Mouse (Mus musculus) embryo, embryonic 10.5 days (tissue): Measurements from ENCODE around the gene 9130019O22Rik.
A peak's percentile ranks its signal among the peaks of the same experiment; 100 is the strongest.
"Not testable (repeated sequence)": the region's sequence is repeated elsewhere in the genome, so short reads cannot be mapped to it uniquely, and the experiment has no call there.

Experiments used
- DNase-seq: peaks from one replicate; pipeline ENCODE4 v3.0.0-alpha.2; 2015; ENCODE audit warnings: low spot score

9130019O22Rik gene

DNA sequence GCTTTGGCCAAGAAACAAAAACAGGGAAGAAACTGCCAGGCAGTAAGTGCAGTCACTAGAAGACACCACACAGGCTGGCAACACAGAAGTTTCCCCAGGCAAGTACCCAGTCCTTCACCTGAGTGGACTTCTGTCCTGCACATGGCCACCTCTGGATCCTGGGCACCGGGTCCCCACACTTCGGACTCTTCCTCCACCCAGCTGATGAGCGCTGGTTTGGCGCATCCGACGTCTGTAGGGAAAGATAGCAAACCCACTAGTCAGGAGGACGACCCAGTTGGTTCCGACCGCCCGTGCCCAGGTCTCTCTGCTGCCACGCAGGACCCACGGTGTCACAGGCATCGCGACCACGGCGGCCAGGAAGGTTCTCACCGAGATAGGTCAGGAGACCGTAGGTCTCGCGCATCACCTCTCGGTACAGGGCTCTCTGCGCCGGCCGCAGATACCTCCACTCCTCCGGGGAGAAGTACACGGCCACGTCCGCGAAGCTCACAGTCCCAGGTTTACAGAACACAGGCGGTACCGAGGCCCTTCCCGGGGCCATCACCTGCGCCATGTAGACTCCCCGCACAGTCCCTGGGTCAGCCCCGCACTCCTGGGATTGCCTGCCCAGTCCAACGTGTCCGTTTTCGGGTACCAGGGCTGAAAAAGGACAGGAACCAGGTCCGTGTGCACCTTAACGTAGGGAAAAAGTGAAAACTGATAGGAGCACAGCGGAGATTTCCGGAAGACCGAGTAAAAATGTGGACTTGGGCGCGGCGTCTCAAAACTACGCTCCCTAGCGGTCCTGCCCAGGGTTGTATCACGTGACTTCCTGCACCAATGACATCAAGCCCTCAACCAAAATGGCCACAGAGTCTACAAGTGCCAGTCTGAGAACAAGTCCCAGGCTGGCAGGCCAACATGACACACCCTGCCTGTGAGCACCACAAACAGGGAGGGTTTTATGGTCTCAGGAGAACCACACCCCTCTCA is 11.4 kb downstream of the 9130019O22Rik start, which contains the start of gene Zfp747:
Gene Zfp747, minus strand, starts transcription at position 780 of the 975 bp plus-strand sequence.
- peak; percentile 95 for DNase-seq

DNA sequence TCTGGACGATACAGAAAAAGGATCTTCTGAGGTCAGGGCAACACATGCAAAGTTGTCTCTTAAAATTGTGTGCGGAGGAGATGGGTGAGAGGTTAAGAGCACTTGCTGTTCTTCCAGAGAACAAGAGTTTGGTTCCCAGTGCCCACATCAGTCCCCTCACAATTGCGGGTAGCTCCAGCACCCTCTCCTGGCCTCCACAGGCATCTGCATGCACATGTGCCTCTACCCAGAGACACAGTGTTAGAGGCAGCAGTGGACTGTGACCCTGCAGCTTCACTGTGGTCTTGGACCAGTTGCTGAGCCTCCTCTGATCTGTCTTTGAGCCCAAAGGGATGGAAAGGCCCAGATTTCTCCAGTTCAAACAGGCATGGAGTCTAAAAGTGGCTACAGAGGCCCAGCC is 15.1 kb downstream of the 9130019O22Rik start:
- DNase-seq = not testable (repeated sequence)

DNA sequence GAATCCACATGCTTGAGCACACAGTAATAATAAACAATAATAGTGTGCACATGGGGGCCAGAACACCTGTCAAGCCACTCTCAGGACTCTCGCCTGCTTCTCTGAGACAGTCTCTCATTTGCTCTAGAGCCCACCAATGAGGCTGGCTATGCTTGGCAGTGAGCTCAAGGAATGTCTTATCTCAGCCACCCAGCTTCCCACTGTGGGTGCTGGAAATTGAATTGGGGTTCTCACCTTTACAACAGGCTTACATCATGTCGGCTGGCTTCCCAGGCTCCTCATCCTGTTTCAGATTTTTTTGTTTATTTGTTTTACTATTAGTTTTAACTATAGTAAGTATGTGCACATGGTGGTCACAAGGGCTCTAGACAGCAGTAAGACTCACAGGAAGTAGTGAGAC is 15.8 kb downstream of the 9130019O22Rik start:
- DNase-seq = no peak

DNA sequence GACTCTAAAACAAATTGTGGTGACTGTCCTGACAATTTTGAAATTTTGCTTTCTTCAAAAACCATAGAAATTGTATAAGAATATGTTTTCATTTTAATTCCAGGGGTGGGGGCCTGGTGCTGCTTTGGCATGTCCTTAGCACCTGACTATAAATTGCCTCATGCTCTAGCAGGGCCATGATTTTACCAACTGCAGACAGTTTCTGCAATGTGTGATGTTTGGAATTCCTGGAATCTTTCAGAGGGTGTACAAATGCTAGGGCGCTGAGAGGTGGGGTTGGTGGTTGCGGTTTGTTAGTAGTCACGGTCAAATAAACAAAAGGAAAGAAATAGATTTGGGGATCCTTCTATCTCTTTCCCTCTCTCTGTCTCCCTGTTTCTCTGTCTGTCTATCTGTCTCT is 20.7 kb downstream of the 9130019O22Rik start:
- DNase-seq = no peak

DNA sequence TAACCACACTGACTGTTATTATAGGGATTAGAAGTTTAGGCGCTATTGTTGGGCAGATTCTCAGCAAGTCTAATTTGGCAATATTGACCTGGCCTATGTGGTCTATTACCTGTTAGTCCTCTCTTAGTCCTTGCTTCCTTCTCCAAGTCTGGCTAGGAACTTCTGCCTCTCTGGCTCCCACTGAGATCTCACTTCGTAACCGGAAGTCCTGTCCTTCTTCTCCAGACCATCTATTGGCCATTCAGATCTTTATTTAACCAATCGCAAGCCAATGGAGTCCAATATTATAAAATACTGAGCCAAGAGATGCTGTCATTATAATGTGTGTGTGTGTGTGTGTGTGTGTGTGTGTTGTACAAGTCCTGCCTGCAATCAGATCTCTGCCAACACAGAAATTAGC is 22.8 kb downstream of the 9130019O22Rik start:
- DNase-seq = no peak

DNA sequence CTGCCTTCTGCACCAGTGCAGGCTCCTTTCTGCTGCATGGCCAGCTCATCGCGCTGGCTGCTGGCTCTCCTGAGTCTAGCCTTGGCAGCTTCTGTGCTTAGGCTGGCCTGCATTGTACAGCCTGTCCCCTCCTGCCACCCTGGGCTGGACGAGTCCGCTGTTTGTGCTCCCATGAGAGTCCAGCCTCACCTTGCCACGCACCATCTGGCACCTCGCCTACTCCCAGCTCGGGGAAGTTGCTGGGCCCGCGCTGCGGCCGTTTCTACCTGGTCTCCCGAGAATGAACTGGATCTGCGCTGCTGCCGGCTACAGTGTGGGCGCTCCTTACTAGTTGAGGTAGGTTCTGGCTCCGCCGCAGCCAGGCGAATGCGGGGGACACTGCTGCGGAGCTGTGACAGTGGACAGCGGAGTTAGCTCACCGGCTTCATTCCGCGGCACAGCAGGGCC is 23.5 kb downstream of the 9130019O22Rik start:
- DNase-seq = peak; percentile 44

DNA sequence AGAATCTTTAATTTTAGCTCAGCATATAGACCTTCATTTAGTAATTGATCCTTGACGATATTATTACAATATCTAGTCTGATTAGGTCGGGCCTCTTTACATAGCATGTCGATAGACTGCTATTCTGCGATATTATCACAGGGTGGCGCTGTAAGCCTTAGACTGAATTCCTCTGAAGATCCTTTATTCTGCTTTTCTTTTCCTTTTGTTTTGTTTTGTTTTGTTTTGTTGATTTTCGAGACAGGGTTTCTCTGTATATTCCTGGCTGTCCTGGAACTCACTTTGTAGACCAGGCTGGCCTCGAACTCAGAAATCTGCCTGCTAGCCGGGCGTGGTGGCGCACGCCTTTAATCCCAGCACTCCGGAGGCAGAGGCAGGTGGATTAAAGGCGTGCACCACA is 24.5 kb downstream of the 9130019O22Rik start:
- peak; percentile 87 for DNase-seq

DNA sequence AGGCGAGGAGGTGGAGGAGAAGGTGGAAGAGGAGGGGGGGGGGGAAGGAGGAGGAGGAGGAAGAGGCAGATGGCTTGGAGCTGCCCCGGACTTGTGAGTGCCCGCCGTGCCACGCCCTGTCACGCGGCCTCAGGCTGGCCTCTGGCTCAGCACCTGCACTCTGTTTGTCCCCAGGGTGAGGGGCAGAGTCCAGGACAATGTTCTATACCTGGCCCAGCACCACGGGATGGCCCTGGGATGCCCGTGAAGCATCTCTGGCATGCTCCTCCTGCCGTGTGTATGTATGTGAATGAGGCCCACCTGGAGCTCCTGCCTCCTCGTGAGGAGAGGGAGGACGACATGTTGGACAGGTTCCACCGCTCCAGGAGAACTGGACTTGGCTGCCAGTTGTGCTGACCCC is 25.5 kb downstream of the 9130019O22Rik start:
- no peak for DNase-seq

DNA sequence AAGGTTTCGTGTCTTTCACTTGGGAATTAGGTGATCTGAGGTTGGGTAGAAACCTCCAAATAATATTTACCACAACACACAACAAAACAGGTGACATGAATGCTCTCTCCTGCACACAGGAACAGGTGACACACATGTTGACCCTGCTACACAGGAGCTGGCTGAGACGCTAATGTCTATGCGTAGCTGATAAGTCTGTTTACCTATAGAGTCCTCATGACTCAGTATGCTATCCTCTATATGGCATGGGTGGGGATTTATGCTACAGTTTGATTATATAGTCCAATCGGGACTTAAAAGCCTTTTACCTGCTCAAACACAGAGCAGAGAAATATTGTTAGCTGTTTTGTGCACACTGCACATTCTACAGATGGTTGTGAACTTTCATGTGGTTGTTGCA is 26.7 kb downstream of the 9130019O22Rik start:
- no peak for DNase-seq

DNA sequence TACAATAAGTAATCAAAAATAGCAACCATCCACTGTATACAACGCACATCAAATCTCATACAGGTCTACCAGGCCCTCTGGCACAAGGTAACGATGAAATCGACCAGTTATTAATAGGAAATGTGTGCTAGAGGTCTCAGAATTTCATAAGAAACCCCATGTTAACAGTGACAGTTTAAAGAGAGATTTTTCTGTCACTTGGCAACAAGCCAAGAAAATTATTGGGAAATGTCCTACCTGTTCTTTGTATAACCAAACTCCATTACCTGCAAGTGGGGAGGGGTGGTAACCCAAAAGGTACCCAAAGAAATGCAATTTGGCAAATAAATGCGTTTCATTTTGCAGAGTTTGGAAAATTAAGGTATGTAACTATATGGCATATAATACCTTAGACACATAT is 28.5 kb downstream of the 9130019O22Rik start:
- no peak for DNase-seq

DNA sequence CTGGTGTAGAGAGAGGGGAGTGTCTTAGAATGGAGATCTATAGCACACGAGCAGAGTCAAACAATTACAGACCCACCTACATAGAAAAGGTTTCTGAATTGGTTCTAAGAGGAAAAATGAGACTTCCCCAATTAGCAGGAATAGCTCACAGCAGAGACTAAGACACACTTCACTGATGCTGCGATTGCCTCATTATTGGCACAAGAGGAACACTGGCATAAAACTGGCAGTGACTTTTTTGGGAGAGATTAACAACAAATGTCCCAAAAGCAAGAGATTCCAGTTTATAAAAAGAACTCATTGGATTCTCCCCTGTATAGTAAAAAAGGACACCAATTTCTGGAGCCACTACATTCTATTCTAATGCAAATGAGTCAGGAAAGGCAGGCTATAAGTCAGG is 29.1 kb downstream of the 9130019O22Rik start:
- no peak for DNase-seq

DNA sequence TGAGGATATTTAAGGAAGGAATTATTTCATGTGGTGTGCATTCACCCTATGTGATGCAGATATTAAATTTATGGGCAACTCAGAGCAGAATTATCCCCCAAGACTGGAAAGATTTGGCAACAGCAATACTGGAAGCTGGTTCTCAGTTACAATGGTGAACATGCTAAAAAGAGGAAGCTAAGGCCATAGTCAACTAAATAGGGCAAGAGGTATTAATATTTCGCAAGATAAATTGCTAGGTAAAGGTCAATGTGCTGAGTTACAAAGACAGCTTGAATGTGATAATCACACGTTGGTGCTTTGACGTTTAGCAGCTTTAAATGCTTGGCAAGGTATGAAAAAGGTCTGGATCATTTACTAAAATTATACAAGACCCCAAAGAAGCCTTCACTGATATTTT is 31.2 kb downstream of the 9130019O22Rik start:
- DNase-seq = no peak

DNA sequence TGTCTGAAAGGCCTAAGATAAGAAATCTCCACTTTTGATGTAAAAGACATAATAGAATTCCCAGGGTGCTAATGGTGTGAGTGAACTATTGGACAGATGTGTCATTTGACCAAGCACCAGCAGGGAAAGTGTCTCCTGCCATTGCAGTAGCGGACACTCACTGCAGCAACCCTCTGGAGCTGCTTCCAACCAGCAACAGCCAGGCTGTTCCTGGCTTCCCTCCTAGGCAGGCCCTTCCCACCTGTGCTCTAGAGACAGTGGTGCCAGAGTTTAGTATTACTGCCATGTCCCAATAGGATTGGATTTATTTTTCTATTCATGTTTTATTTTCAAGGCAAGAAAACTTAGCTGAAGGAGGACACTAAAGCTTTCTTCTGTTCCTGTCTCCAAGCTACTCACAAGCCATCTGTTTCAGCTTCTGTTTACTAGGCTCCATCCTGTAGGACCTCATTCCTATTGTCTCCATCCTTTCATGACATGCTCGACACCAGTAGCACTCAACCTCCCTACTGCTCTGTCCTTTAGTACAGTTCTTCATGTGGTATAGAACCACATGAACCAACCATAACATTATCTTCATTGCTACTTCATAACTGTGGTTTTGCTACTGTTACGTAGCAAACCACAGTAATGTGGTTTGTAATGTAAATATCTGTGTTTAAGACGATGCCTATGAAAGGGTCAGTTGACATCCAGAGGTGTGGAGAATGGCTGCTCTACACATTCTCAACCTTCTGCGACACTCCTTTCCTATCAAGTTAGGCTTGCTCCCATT is 35.5 kb downstream of the 9130019O22Rik start:
- no peak for DNase-seq

DNA sequence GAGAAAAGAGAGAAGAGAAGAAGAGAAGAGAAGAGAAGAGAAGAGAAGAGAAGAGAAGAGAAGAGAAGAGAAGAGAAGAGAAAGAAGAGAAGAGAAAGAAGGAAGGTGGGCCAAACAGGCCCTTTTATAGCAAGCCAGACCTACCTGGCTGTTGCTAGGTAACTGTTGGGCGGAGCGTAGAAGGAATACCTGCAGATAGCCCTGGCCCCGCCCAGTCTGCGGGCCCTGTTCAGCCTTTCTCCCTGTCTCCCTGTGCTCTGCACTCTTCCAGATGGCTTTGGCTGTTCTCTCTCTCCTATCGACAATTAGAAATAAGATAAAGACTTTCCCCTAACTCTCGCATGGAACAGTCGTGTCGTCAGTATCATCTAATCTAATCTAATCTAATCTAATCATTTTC is 40.3 kb downstream of the 9130019O22Rik start:
- peak; percentile 20 for DNase-seq

DNA sequence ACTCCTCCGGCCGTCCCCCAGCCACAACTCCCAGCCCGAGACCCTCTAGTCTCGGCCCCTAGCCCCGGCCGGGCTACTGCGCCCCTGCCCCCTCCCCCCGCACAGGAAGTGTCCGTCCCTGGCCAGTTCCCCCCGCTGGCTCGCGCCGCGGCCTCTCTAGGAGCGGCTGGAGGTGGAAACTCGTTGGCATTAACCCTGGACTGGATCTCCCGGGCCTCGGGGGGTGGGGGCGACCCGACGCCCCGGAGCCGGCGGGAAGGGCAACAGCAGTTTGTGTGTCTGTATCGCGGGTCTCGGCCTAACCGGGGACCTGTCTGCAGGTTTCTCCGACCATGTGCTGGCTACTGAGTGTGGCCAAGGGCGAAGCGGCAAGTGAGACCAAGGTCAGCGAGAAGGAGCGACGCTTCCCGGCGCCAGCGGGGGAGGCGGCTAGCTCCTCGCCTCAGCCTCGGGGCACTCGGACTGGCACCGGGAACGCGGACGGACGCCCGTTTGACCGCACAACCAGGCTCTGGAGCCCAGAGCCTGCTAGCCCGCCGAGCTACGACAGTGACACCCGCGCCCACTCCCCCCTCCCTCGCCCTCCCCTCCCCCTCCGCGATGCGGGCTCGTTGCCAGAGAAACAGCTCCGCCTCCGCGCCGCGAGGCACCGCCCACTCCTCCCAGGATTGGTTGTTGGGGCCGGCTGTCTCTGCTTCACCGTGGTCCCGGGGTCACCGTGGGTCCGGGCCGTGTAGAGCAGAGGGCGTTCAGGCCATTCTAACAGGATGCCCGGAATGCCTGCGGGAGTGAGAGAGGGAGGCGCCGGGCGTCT is 41.2 kb downstream of the 9130019O22Rik start, which contains the start of gene Zfp768:
Gene Zfp768, minus strand, starts transcription at position 78 of the 814 bp plus-strand sequence.
- DNase-seq = peak; percentile 96

DNA sequence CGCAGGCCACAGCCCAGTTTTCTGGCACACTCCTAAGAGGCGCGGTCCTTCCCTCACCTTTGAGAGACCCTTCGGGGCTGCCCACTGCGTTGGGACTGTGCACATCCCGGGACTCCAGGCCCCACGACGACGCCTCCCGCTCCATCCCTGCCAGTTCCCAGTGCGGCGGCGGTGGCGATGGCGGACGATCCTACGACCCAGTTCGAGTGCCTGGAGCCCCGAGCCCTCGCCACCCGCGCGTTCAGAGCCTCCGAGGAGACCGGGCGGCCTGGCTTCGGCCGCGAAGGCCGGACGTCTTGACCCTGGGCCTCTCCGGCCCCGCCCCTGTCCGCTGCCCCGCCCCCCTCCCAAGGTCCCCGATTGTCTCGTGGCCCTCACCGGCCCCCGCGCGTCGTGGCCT is 41.9 kb downstream of the 9130019O22Rik start:
- no peak for DNase-seq

DNA sequence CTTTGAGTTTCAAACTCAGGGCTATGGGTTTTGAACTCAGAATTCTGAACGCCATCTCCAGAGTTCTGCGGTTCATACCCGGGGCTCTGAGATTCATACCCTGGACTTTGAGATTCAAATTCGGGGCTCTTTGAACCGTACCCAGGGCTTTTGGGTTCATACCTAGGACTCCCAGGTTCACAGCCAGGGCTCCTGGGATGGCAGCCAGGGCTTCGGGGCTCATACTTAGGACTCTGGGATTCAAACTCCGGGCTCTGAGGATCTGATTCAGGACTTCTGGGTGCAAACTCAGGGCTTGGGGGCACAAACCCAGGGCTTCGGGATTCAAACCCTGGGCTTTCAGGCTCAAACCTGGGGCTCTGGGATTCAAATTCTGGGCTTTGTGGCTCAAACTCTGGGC is 42.6 kb downstream of the 9130019O22Rik start:
- no peak for DNase-seq

DNA sequence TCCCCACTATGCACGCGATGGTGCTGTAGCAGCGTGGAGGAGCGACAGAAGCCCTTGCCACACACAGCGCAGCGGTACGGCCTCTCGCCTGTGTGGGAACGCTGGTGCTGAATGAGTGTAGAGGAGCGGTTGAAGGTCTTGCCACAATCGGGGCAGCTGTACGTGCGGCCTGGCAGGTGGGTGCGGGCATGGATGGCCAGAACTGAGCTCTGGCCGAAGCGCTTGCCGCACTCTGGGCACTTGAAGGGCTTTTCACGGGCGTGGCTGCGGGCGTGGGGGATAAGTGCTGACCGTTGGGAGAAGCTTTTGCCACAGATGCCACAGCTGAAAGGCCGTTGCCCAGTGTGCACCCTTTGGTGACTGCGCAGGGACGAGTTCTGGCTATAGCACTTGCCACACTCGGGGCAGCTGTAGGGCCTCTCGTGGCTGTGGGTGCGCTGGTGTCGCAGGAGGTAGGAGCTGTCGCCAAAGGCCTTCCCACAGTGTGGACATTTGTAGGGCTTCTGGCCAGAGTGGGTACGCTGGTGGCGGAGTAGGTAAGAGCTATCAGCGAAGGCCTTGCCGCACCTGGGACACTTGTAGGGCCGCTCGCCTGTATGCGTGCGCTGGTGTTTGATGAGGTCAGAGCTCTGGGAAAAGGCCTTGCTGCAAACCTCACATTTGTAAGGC is 43.5 kb downstream of the 9130019O22Rik start:
- no peak for DNase-seq

DNA sequence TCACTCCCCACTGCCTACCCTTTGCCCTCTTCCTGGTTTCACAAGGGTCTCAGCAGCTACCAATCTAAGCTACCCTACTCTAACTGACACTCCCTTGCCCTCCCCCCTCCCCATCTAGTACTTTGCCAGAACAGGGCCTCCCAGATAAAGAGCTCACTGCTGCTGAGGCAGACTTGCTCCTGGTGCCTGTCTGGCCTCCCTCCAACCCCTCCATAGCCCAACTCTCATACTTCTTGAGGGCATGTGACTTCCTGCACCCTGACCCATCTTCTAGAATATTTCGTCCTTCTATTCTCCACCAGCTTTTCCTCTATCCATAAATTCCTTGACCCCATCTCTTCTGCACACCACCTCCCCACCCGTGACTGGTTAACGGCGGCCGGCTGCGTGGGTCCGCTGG is 44.1 kb downstream of the 9130019O22Rik start:
- no peak for DNase-seq

DNA sequence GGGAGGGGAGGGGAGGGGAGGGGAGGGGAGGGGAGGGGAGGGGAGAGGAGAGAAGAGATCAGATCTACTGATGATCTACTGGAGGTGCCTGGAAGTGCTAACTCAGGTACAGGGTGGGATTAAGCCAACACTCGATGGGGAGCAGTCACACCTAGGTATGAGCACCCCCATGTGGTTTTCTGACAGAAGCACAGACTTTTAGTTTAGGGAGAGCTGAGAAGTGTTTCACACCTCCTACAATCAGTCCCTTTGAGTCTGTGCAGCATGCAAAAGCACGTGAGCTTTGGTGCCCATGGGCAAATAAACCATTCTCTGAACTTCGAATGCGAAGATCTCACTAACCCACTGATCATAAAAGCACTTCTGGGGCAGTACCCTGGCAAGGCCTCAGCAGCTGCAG is 44.6 kb downstream of the 9130019O22Rik start:
- DNase-seq = peak; percentile 10

DNA sequence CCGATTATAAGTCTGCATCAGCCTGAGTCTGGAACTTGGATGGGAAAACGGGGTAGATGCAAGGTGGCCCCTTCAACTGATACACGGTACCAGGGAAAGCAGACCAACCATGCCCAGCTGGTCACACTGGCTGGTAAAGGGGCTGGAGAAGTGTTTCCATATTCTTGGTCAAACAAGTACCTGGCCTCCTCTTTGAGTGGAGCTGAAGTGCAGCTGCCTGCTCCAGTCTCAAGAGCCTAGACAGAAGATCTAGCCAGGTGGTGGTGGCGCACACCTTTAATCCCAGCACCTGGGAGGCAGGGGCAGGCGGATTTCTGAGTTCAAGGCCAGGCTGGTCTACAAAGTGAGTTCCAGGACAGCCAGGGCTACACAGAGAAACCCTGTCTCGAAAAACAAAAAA is 45.1 kb downstream of the 9130019O22Rik start:
- DNase-seq = not testable (repeated sequence)
